Mouse (Mus musculus) cortical plate, adult 2 months (tissue): ENCODE results near the gene Cyp2j5.

Experiments
- CTCF ChIP-seq: fragments of 200-500 bp; IDR thresholded peaks from 2 replicates; pipeline ENCODE4 v1.5.1; 2011; ENCODE audit warnings: mild to moderate bottlenecking, control low read depth, low read length; ENCODE audit not compliant: insufficient read depth; ENCODE audit errors: extremely low read depth
- POLR2A ChIP-seq: fragments of 200-500 bp; IDR thresholded peaks from 2 replicates; pipeline ENCODE4 v1.6.1; 2011; ENCODE audit warnings: mild to moderate bottlenecking, low read length, control low read depth; ENCODE audit not compliant: insufficient read depth; ENCODE audit errors: extremely low read depth

DNA sequence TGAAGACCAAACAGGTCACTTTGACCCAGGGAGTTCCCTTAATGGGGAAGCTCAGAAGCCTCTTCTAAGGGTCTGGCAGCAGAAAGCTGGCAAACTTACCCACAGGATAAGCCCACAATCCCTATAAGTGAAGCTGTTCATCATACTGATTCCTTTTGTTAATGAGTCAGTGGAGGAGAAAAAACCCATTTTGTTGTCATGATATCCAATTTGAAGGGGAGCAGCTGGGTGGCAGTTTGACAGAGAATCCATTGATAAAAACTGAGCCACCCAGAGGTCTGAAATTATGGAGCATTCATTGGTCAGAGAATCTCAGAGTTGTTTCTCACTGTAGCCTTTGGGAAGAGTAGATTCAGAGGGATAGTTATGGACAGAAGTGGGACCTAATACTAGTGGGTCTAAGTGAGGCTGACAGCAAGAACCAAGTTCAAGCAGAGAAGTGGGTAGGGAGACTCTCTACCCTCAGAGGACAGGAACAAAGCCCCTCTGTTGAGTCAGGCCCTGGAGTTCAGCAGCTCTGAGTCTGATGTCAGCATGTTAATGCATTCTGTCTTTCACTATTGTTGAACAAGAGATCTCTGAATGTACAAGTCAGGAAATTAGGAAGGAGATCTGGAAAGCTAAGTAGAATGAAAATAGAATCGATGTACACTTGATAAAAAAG, 82.4 kb downstream of the Cyp2j5 start:
- no peak for TF ChIP-seq POLR2A
- TF ChIP-seq CTCF, result no peak
